Mouse (Mus musculus) liver, embryonic 12.5 days (tissue): ENCODE measurements around the gene Cenpu. TPM values are rescaled to one million over a fixed set of nuclear protein-coding genes. Genes with fewer than 3 reads are reported as not detected.

Experiments
- ATAC-seq: fragments of 200-750 bp; cut with Nextera tagmentation; 2 replicates; pipeline ENCODE4 v1.8.0; 2017; ENCODE audit warnings: moderate number of reproducible peaks, mild to moderate bottlenecking, moderate library complexity
- H3K27ac ChIP-seq: fragments of 300-500 bp; sonication (generic); 2 replicates; pipeline ENCODE4 v1.5.1; 2016; ENCODE audit warnings: mild to moderate bottlenecking
- H3K27me3 ChIP-seq: fragments of 300-500 bp; sonication (generic); replicated peaks from 2 replicates; pipeline ENCODE4 v1.6.1; 2016; ENCODE audit warnings: mild to moderate bottlenecking, moderate library complexity
- H3K36me3 ChIP-seq: fragments of 300-500 bp; sonication (generic); 2 replicates; pipeline ENCODE4 v1.6.1; 2016; ENCODE audit warnings: mild to moderate bottlenecking, moderate library complexity
- H3K4me1 ChIP-seq: fragments of 300-500 bp; sonication (generic); 2 replicates; pipeline ENCODE4 v1.6.1; 2016
- H3K4me2 ChIP-seq: fragments of 300-500 bp; sonication (generic); 2 replicates; pipeline ENCODE4 v1.6.1; 2016; ENCODE audit warnings: mild to moderate bottlenecking, moderate library complexity
- H3K4me3 ChIP-seq: fragments of 300-500 bp; sonication (generic); 2 replicates; pipeline ENCODE4 v1.5.1; 2016; ENCODE audit warnings: mild to moderate bottlenecking, moderate library complexity
- H3K9ac ChIP-seq: fragments of 300-500 bp; sonication (generic); 2 replicates; pipeline ENCODE4 v1.6.1; 2016; ENCODE audit warnings: mild to moderate bottlenecking, moderate library complexity
- H3K9me3 ChIP-seq: fragments of 300-500 bp; sonication (generic); replicated peaks from 2 replicates; pipeline ENCODE4 v1.6.1; 2016; ENCODE audit warnings: mild to moderate bottlenecking, moderate library complexity
- WGBS: fragments of 180-500 bp; shearing (Covaris S2); methylation state at CpG from one replicate; pipeline ENCODE4 v1.1.7; 2016; ENCODE audit not compliant: insufficient replicate concordance; 5-methylcytosine and 5-hydroxymethylcytosine counted together
- polyA plus RNA-seq: library from polyadenylated mRNA; unstranded; fragments of >200 nt; fragmentation: Nextera tagmentation; extraction: Ambion mirVana; gene quantifications from 2 replicates; pipeline ENCODE4 v1.2.1, GENCODE M21; 2016

Gene Cenpu
- polyA plus RNA-seq, 1 experiment from 2014 or later, result 22.2 TPM

DNA sequence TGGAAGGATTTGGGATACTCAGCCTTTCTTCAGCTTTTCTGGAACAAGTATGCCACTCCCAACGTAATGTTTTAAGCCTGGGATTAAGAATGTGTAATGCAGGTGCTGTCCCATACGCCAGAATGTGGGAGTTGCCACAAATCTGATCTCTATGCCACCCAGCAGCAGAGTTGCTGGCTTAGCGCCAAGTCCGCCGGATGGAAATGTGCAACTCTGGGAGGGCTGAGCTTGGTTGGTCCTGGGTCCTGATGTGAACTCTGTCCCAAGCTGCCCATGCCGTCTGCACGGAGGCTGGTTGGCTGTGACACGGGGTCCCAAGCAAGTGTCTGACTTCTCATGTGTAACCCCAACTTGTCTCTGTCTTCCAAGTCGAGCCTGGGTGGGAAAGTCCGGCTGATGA, 25.0 kb upstream of the Cenpu start:
- Histone ChIP-seq H3K27me3 (no peaks in the 10 kb centered on the region), H3K9ac (no peak overlapping the region), H3K27ac (no peak overlapping the region), H3K4me1 (0 out of 2 replicates have a peak, but pooled peaks cover 4% of the 10 kb centered on the region), H3K4me3 (no peak overlapping the region), H3K36me3 (peaks cover 87% of the 10 kb centered on the region), H3K4me2 (no peak overlapping the region), H3K9me3 (no peaks in the 10 kb centered on the region)
- WGBS, result 86% methylated on average over 10 of the region's 10 CpGs
- ATAC-seq, result no peak

DNA sequence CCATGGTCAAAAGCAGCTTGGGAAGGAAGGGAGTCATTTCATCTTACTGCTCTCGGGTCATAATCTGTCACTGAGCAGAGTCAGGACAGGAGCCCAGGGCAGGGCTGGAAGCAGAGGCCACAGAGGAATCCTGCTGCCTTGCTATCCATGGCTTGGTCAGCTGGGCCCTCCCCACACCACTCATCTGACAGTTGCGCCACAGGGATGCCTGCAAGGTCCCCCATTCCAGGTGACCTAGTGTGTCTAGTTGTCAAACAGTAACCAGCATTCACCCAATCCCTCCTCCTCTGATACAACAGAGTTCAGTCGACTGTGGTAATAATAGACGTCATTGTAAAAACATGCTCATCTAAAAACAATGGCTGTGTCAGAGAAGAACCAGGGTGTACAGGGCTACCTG, 22.3 kb upstream of the Cenpu start:
- peaks cover 94% of the 10 kb centered on the region for H3K36me3 ChIP-seq
- 0 out of 2 replicates have a peak, but pooled peaks cover 4% of the 10 kb centered on the region for H3K4me1 ChIP-seq
- no peak overlapping the region for H3K27ac ChIP-seq
- no peaks in the 10 kb centered on the region for H3K9me3 ChIP-seq
- ATAC-seq, result peak; percentile 65
- no peak overlapping the region for H3K4me3 ChIP-seq
- no peak overlapping the region for H3K4me2 ChIP-seq
- no peak overlapping the region for H3K9ac ChIP-seq
- no peaks in the 10 kb centered on the region for H3K27me3 ChIP-seq
- WGBS, result 78% methylated on average over 4 of the region's 4 CpGs

DNA sequence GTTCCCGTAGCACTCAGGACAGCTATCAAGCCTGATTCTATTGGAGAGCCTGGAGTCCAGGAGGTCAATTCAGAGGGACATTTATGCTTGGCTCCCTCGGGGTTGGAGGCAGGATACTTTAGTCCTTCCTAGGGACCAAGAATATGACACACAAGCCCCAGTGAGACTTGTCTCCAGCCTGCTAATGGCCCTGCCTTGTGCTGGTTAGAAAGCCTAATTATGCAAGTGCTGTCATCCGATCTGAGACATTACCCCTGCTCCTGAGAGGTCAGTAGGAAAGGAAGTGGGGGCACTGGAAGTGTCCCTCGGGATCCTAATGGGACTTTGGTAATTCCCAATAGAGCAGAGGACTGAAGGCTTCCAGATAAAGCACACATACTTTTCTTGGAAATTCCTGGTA, 21.3 kb upstream of the Cenpu start:
- Histone ChIP-seq H3K27ac (no peak overlapping the region), H3K4me1 (0 out of 2 replicates have a peak, but pooled peaks cover 4% of the 10 kb centered on the region), H3K9ac (no peak overlapping the region), H3K9me3 (no peaks in the 10 kb centered on the region), H3K4me3 (no peak overlapping the region), H3K36me3 (peaks cover 92% of the 10 kb centered on the region), H3K27me3 (no peaks in the 10 kb centered on the region), H3K4me2 (no peak overlapping the region)
- no peak for ATAC-seq
- WGBS, result 59% methylated on average over 4 of the region's 4 CpGs

DNA sequence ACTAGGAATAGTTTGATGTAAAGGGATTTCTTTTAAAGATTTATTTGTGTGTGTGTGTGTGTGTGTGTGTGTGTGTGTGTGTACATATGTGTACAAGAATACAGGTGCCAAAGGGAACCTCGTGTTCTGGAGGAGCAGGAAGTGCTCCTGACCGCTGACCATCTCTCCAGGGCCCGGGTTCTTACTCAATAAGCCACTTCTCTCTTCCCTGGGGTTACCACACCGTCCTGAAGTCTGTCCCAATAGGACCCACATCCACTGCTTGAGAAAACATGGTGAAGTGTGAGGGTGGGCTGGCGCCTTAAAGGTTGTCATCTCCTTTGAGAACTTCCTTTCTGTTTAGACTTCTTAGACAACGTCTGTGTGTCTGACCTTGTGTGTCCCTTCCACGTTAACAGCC, 17.9 kb upstream of the Cenpu start:
- H3K36me3 ChIP-seq, result peaks cover 79% of the 10 kb centered on the region
- H3K4me3 ChIP-seq, result no peak overlapping the region
- H3K27ac ChIP-seq, result no peak overlapping the region
- H3K27me3 ChIP-seq, result no peaks in the 10 kb centered on the region
- peaks cover 6% of the 10 kb centered on the region for H3K4me1 ChIP-seq
- H3K4me2 ChIP-seq, result no peak overlapping the region
- H3K9me3 ChIP-seq, result no peaks in the 10 kb centered on the region
- ATAC-seq, result no peak
- 62% methylated on average over 7 of the region's 7 CpGs for WGBS
- no peak overlapping the region for H3K9ac ChIP-seq

DNA sequence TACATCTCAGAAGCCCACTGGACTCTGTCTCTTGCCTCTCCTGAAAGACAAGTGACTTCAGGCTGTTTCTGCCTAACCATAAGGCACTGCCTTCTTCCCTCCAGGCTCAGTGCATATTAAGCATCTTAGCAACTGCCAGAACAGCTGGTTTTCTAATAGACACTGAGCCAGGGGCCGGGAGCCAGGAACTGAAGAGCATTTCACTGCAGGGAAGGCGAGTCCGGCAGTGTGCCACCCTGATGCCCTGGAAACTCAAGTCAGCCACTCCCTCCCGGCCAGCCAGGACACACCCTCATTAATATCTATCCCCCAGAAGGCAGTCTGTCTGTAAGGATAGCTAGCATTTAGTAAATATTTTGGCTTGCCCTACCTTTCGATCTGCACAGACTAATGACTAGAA, 12.1 kb upstream of the Cenpu start:
- H3K4me1 ChIP-seq, result peaks cover 39% of the 10 kb centered on the region
- 38% methylated on average over 5 of the region's 5 CpGs for WGBS
- peak overlapping the region; percentile 67 for H3K9ac ChIP-seq

DNA sequence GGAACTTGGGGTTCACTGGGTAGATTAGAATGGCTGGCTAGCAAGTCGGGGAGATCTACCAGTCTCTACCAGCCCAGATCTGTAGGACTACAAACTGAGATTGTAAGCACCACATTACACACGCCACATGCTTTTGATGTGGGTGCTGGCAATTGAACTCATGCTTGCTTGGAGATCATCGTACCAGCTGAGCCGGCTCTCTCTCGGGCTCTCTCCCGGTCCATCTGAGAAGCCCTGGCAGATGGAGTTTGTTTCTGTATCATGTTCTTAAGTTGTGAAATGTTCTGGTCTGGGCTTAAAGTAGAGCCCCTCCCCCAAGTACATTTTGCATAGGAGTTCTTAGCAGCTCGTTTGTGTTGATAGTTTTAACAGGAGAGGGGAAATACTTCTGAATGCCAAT, 8.6 kb upstream of the Cenpu start:
- Histone ChIP-seq H3K9me3 (no peaks in the 10 kb centered on the region), H3K27ac (peak overlapping the region; percentile 23; the same call in 1 of the 2 replicates), H3K9ac (no peak overlapping the region), H3K36me3 (no peaks in the 10 kb centered on the region), H3K4me2 (no peak overlapping the region), H3K27me3 (no peaks in the 10 kb centered on the region), H3K4me1 (peaks cover 61% of the 10 kb centered on the region), H3K4me3 (no peak overlapping the region)
- WGBS, result 74% methylated on average over 7 of the region's 7 CpGs
- ATAC-seq, result no peak

More for the DNA sequence above, 12.1 kb upstream of the Cenpu start:
- Histone ChIP-seq H3K36me3 (peaks cover 25% of the 10 kb centered on the region), H3K4me2 (peak overlapping the region; percentile 60), H3K27ac (peak overlapping the region; percentile 85), H3K27me3 (no peaks in the 10 kb centered on the region), H3K4me3 (no peak overlapping the region), H3K9me3 (no peaks in the 10 kb centered on the region)
- ATAC-seq, result peak; percentile 98

DNA sequence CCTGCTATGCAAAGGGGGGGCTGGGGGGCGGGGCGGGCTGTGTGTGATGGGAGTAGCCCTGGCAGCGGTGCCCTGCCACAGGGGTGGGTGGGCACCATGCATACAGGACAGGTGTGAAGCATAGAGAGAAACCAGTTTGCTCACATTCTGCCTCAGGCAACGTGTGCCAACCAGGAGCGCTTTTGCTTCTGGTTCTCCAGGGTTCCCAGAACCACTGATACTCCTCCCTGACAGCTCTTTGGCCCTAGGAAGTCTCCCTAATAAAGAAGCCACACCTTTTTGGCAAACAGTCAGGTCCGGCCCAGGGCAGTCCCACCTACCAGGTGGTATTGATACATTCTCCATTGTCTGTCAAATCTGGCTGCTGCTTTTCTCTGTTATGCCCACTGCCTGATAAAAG, 8.2 kb upstream of the Cenpu start:
- Histone ChIP-seq H3K27me3 (no peaks in the 10 kb centered on the region), H3K4me3 (no peak overlapping the region), H3K4me2 (no peak overlapping the region), H3K27ac (peak overlapping the region; percentile 23; the same call in 1 of the 2 replicates), H3K9me3 (no peaks in the 10 kb centered on the region), H3K36me3 (no peaks in the 10 kb centered on the region), H3K4me1 (peaks cover 66% of the 10 kb centered on the region), H3K9ac (no peak overlapping the region)
- no peak for ATAC-seq
- 59% methylated on average over 6 of the region's 6 CpGs for WGBS

DNA sequence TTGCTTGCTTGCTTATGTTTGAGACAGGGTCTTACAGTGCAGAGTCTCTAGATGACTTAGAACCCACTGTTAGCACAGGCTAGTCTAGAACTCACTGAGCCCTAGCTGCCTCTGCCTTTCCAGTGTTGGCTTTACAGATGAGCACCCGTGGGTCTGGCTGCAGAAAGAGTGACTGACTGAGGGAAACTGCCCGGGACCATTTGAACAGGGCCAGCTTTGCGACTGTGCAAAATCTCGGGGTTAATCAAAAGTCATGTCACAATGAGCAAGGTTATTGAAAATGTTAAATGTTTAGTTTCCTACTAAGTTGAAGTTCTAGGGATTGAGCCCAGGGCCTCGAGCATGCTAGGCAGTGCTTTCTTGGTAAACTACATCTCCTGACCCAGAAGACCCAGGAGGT, 6.0 kb upstream of the Cenpu start:
- WGBS, result 84% methylated on average over 5 of the region's 5 CpGs
- Histone ChIP-seq H3K4me1 (peaks cover 57% of the 10 kb centered on the region), H3K4me3 (no peak overlapping the region), H3K9me3 (no peaks in the 10 kb centered on the region), H3K27me3 (no peaks in the 10 kb centered on the region), H3K36me3 (no peaks in the 10 kb centered on the region), H3K27ac (peak overlapping the region; percentile 99), H3K4me2 (peak overlapping the region; percentile 71; the same call in 1 of the 2 replicates), H3K9ac (peak overlapping the region; percentile 73; the same call in 1 of the 2 replicates)
- ATAC-seq, result no peak

DNA sequence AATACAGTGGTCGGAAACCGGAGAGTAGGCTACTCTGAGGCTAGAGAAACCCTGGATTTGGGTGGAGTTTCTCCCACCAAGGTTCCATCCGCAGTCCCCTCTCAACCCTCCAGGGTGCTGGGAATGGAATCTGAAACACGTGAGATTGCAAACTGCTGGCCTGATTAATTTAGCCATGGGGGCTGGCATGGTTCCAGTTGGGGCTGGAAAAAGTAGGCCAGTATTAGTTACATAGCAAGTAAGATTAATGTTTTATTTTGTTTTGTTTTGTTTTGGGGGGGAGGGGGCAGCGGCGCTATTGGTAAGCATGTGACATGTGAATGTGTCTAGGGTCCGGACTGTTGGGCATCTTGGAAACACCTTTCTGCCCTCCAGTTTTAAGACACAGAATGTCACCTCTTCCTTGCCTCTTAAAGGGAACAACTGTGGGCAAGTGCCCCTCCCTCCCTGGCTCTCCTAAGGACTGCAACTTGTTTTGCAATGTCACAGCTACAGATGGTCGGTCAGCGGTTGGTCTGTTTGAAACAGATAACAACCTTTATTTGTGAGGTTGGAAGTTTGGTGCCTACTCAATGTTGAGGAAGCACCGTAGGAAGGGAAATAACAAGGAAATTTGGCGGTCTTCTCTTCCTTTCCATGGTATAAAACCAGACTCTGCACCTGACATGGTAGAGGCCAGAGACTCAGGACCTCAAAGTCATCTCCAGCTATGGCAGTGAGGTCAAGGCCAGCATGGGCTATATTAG, 5.2 kb upstream of the Cenpu start:
- Histone ChIP-seq H3K4me3 (peak overlapping the region; percentile 30), H3K27ac (peak overlapping the region; percentile 99), H3K4me1 (peaks cover 54% of the 10 kb centered on the region), H3K9me3 (no peaks in the 10 kb centered on the region), H3K36me3 (no peaks in the 10 kb centered on the region), H3K4me2 (peak overlapping the region; percentile 71), H3K9ac (peak overlapping the region; percentile 73), H3K27me3 (no peaks in the 10 kb centered on the region)
- 41% methylated on average over 11 of the region's 11 CpGs for WGBS
- peak; percentile 86 for ATAC-seq

DNA sequence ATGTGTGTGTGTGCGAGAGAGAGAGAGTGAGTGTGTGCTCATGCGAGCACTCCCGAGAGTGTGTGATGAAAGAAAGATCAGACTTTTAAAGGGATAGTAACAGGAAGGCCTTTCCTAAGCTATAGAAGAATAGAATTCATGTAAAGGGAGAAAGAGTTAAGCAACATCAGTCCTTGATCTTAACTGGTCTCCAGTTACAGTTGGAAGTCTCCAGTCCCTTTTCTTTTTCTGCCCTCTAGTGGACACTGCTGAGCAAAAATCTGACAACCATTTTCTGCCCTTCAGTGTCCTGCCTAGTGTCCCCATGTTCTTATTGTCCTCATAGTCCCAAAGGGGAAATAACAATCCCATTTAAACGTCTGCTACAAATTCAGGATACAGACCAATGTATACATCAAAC, 4.6 kb upstream of the Cenpu start:
- peak; percentile 24 for ATAC-seq

DNA sequence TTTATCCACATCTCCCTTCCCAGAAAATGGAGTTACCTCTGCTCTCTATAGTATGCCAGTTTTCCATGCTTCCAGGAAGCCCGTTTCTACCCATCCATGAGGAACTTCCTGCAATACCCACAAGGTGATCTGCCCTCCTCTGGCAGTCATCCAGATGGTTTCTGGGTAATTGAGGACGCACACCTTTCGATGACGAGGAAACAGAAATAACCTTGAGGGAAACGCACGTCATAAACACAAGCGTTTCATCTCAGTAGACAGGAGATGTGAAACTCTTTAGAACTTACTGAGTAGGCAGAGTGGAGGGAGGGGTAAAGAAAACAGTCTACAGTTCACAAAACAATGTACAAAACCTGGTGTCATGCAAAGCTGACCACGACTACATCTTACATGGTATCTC, 1.8 kb upstream of the Cenpu start:
- Histone ChIP-seq H3K4me2 (no peak overlapping the region), H3K9me3 (no peaks in the 10 kb centered on the region), H3K4me3 (no peak overlapping the region), H3K36me3 (peaks cover 8% of the 10 kb centered on the region), H3K4me1 (peaks cover 63% of the 10 kb centered on the region), H3K27me3 (no peaks in the 10 kb centered on the region), H3K9ac (no peak overlapping the region), H3K27ac (peak overlapping the region; percentile 95)
- 83% methylated on average over 8 of the region's 8 CpGs for WGBS
- no peak for ATAC-seq

More for the DNA sequence above, 4.6 kb upstream of the Cenpu start:
- Histone ChIP-seq H3K27me3 (no peaks in the 10 kb centered on the region), H3K4me3 (peak overlapping the region; percentile 30), H3K36me3 (no peaks in the 10 kb centered on the region), H3K4me1 (peaks cover 54% of the 10 kb centered on the region), H3K9me3 (no peaks in the 10 kb centered on the region), H3K4me2 (peak overlapping the region; percentile 71), H3K27ac (peak overlapping the region; percentile 99), H3K9ac (peak overlapping the region; percentile 73)
- WGBS, result 11% methylated on average over 4 of the region's 4 CpGs

DNA sequence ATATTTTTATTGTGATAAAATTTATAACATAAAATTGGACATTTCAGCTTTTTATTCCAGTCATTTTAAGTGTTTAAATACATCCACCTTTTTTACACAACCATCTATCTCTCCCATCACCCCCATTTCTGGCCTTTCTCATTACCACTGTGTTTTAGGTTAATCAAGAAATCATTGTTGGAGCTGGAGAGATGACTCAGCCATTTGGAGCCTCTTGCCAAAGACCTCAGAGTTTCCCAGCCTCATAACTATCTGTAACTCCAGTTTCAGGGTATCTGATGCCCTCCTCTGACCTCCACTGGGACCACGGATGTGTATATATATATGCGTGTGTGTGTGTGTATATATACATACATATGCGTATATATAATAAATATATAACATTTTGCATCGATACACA, 799 bp upstream of the Cenpu start:
- peak overlapping the region; percentile 78 for H3K4me3 ChIP-seq
- WGBS, result 35% methylated on average over 4 of the region's 4 CpGs
- H3K9ac ChIP-seq, result peak overlapping the region; percentile 73
- peak overlapping the region; percentile 75 for H3K4me2 ChIP-seq
- 0 out of 2 replicates have a peak, but pooled peaks have one; percentile 6 for ATAC-seq
- peak overlapping the region; percentile 95 for H3K27ac ChIP-seq
- no peaks in the 10 kb centered on the region for H3K9me3 ChIP-seq
- H3K4me1 ChIP-seq, result peaks cover 57% of the 10 kb centered on the region
- H3K36me3 ChIP-seq, result peaks cover 17% of the 10 kb centered on the region
- H3K27me3 ChIP-seq, result no peaks in the 10 kb centered on the region
